Mouse (Mus musculus): Measurements from ENCODE around the gene Mrpl57. TPM values are rescaled to one million over a fixed set of nuclear protein-coding genes. Genes with fewer than 3 reads are reported as not detected.
"Not testable (repeated sequence)": the region's sequence is repeated elsewhere in the genome, so short reads cannot be mapped to it uniquely, and the experiment has no call there.

Mrpl57 gene
- polyA plus RNA-seq, 1 experiment from 2014 or later: 139 TPM

GRCm38 (mm10) chr14:57850330-57850729 lies 24.3 kb downstream of the Mrpl57 start:
- Histone ChIP-seq H3K4me3 (ENCODE audit: low read depth, low read length) (no peak overlapping the region), H3K9ac (ENCODE audit: low read depth, low read length) (no peak overlapping the region), H3K27me3 (ENCODE audit: control insufficient read depth, insufficient read depth, low read depth, low read length) (no peaks in the 10 kb centered on the region), H3K27ac (ENCODE audit: low read length) (no peak overlapping the region), H3K4me2 (ENCODE audit: low read length) (no peak overlapping the region), H3K9me3 (replicated peaks; ENCODE audit: control insufficient read depth, low read length, poor library complexity, severe bottlenecking) (no peaks in the 10 kb centered on the region), H3K36me3 (ENCODE audit: control insufficient read depth, insufficient read depth, low read length) (peaks cover 4% of the 10 kb centered on the region; the same call in 1 of the 2 replicates), H3K4me1 (ENCODE audit: control insufficient read depth, insufficient read depth, low read length) (no peaks in the 10 kb centered on the region)
- ATAC-seq: no peak
- WGBS: 89% methylated on average over 3 of the region's 3 CpGs

DNA sequence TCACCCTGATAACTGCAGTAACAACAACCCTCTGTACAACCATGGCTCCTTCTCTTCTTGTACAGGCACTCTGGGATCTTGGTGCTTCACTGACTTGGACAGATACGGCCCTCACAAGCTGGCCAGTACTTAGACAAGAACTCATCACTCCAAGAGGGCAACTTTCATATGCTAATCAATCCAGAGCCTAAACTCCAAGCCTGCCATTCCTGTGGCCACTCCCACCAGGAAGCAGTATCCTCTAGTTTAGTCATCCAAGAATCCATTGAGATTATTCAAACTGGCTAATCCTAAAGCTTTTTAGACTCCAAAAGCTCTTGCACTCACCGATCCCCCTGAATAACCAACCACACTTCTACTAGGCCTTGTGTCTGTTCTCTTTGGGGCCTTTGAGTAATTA lies 26.9 kb downstream of the Mrpl57 start:
- no peak overlapping the region for H3K4me2 ChIP-seq (ENCODE audit: low read length)
- H3K9ac ChIP-seq (ENCODE audit: low read depth, low read length): no peak overlapping the region
- H3K9me3 ChIP-seq (replicated peaks; ENCODE audit: control insufficient read depth, low read length, poor library complexity, severe bottlenecking): no peaks in the 10 kb centered on the region
- no peak overlapping the region for H3K27ac ChIP-seq (ENCODE audit: low read length)
- 35% methylated on average over 2 of the region's 2 CpGs for WGBS
- no peak for ATAC-seq
- no peak overlapping the region for H3K4me3 ChIP-seq (ENCODE audit: low read depth, low read length)
- H3K4me1 ChIP-seq (ENCODE audit: control insufficient read depth, insufficient read depth, low read length): no peaks in the 10 kb centered on the region
- peaks cover 5% of the 10 kb centered on the region; the same call in 1 of the 2 replicates for H3K36me3 ChIP-seq (ENCODE audit: control insufficient read depth, insufficient read depth, low read length)
- H3K27me3 ChIP-seq (ENCODE audit: control insufficient read depth, insufficient read depth, low read depth, low read length): no peaks in the 10 kb centered on the region

GRCm38 (mm10) chr14:57856037-57856436 lies 30.0 kb downstream of the Mrpl57 start:
- not testable (repeated sequence) for H3K4me3 ChIP-seq (ENCODE audit: low read depth, low read length); H3K27ac ChIP-seq (ENCODE audit: low read length); H3K36me3 ChIP-seq (ENCODE audit: control insufficient read depth, insufficient read depth, low read length); H3K9ac ChIP-seq (ENCODE audit: low read depth, low read length); H3K4me2 ChIP-seq (ENCODE audit: low read length); H3K4me1 ChIP-seq (ENCODE audit: control insufficient read depth, insufficient read depth, low read length); ATAC-seq; H3K9me3 ChIP-seq (replicated peaks; ENCODE audit: control insufficient read depth, low read length, poor library complexity, severe bottlenecking); H3K27me3 ChIP-seq (ENCODE audit: control insufficient read depth, insufficient read depth, low read depth, low read length)

DNA sequence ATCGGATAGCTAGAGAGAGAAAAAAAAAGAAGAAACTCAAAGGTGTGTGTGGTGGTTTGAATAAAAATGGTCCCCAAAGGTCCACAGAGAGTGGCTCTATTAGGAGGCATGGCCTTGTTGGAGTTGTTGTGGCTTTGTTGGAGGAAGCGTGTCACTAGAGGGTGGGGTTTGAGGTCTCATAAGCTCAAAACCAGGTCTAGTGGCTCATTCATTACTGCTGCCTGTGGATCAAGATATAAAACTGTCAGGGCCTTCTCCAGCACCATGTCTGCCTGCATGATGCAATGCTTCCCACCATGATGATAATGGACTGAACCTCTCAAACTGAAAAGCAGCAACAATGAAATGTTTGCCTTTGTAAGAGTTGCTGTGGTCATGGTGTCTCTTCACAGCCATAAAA lies 32.6 kb downstream of the Mrpl57 start:
- Histone ChIP-seq H3K27me3 (ENCODE audit: control insufficient read depth, insufficient read depth, low read depth, low read length) (no peaks in the 10 kb centered on the region), H3K4me2 (ENCODE audit: low read length) (no peak overlapping the region), H3K27ac (ENCODE audit: low read length) (no peak overlapping the region), H3K4me1 (ENCODE audit: control insufficient read depth, insufficient read depth, low read length) (no peaks in the 10 kb centered on the region), H3K9ac (ENCODE audit: low read depth, low read length) (no peak overlapping the region), H3K4me3 (ENCODE audit: low read depth, low read length) (no peak overlapping the region), H3K9me3 (replicated peaks; ENCODE audit: control insufficient read depth, low read length, poor library complexity, severe bottlenecking) (no peaks in the 10 kb centered on the region), H3K36me3 (ENCODE audit: control insufficient read depth, insufficient read depth, low read length) (peaks cover 5% of the 10 kb centered on the region; the same call in 1 of the 2 replicates)
- no peak for ATAC-seq
- 90% methylated on average over 2 of the region's 2 CpGs for WGBS

GRCm38 (mm10) chr14:57859520-57859919 lies 33.5 kb downstream of the Mrpl57 start:
- H3K9ac ChIP-seq (ENCODE audit: low read depth, low read length): no peak overlapping the region
- peaks cover 6% of the 10 kb centered on the region for H3K36me3 ChIP-seq (ENCODE audit: control insufficient read depth, insufficient read depth, low read length)
- H3K9me3 ChIP-seq (replicated peaks; ENCODE audit: control insufficient read depth, low read length, poor library complexity, severe bottlenecking): no peaks in the 10 kb centered on the region
- H3K27me3 ChIP-seq (ENCODE audit: control insufficient read depth, insufficient read depth, low read depth, low read length): no peaks in the 10 kb centered on the region
- no peak overlapping the region for H3K4me2 ChIP-seq (ENCODE audit: low read length)
- H3K4me1 ChIP-seq (ENCODE audit: control insufficient read depth, insufficient read depth, low read length): no peaks in the 10 kb centered on the region
- no peak overlapping the region for H3K4me3 ChIP-seq (ENCODE audit: low read depth, low read length)
- no peak overlapping the region for H3K27ac ChIP-seq (ENCODE audit: low read length)
- no peak for ATAC-seq

- Histone ChIP-seq H3K9me3 (replicated peaks; ENCODE audit: control insufficient read depth, low read length, poor library complexity, severe bottlenecking) (no peaks in the 10 kb centered on the region), H3K9ac (ENCODE audit: low read depth, low read length) (no peak overlapping the region), H3K36me3 (ENCODE audit: control insufficient read depth, insufficient read depth, low read length) (peaks cover 17% of the 10 kb centered on the region), H3K4me2 (ENCODE audit: low read length) (no peak overlapping the region), H3K27me3 (ENCODE audit: control insufficient read depth, insufficient read depth, low read depth, low read length) (no peaks in the 10 kb centered on the region), H3K27ac (ENCODE audit: low read length) (no peak overlapping the region), H3K4me3 (ENCODE audit: low read depth, low read length) (no peak overlapping the region), H3K4me1 (ENCODE audit: control insufficient read depth, insufficient read depth, low read length) (no peaks in the 10 kb centered on the region)
- 89% methylated on average over 4 of the region's 4 CpGs for WGBS
- ATAC-seq: no peak
These were observed 36.0 kb downstream of the Mrpl57 start for GRCm38 (mm10) chr14:57861987-57862412.

GRCm38 (mm10) chr14:57863129-57863528 lies 37.1 kb downstream of the Mrpl57 start:
- ATAC-seq: no peak
- Histone ChIP-seq H3K9ac (ENCODE audit: low read depth, low read length) (no peak overlapping the region), H3K4me2 (ENCODE audit: low read length) (no peak overlapping the region), H3K36me3 (ENCODE audit: control insufficient read depth, insufficient read depth, low read length) (peaks cover 17% of the 10 kb centered on the region), H3K4me1 (ENCODE audit: control insufficient read depth, insufficient read depth, low read length) (no peaks in the 10 kb centered on the region), H3K27ac (ENCODE audit: low read length) (no peak overlapping the region), H3K9me3 (replicated peaks; ENCODE audit: control insufficient read depth, low read length, poor library complexity, severe bottlenecking) (no peaks in the 10 kb centered on the region), H3K27me3 (ENCODE audit: control insufficient read depth, insufficient read depth, low read depth, low read length) (no peaks in the 10 kb centered on the region), H3K4me3 (ENCODE audit: low read depth, low read length) (no peak overlapping the region)
- 93% methylated on average over 2 of the region's 2 CpGs for WGBS

- Histone ChIP-seq H3K27me3 (ENCODE audit: control insufficient read depth, insufficient read depth, low read depth, low read length) (no peaks in the 10 kb centered on the region), H3K4me1 (ENCODE audit: control insufficient read depth, insufficient read depth, low read length) (no peaks in the 10 kb centered on the region), H3K27ac (ENCODE audit: low read length) (no peak overlapping the region), H3K9me3 (replicated peaks; ENCODE audit: control insufficient read depth, low read length, poor library complexity, severe bottlenecking) (no peaks in the 10 kb centered on the region), H3K4me2 (ENCODE audit: low read length) (no peak overlapping the region), H3K36me3 (ENCODE audit: control insufficient read depth, insufficient read depth, low read length) (peaks cover 17% of the 10 kb centered on the region), H3K9ac (ENCODE audit: low read depth, low read length) (no peak overlapping the region), H3K4me3 (ENCODE audit: low read depth, low read length) (no peak overlapping the region)
- 91% methylated on average over 3 of the region's 3 CpGs for WGBS
- ATAC-seq: no peak
These were observed 39.2 kb downstream of the Mrpl57 start for GRCm38 (mm10) chr14:57865256-57865655.

- H3K4me2 ChIP-seq (ENCODE audit: low read length): no peak overlapping the region
- no peak overlapping the region for H3K9ac ChIP-seq (ENCODE audit: low read depth, low read length)
- WGBS: 94% methylated on average over 3 of the region's 3 CpGs
- no peak overlapping the region for H3K27ac ChIP-seq (ENCODE audit: low read length)
- H3K4me3 ChIP-seq (ENCODE audit: low read depth, low read length): no peak overlapping the region
- peaks cover 19% of the 10 kb centered on the region for H3K36me3 ChIP-seq (ENCODE audit: control insufficient read depth, insufficient read depth, low read length)
- H3K27me3 ChIP-seq (ENCODE audit: control insufficient read depth, insufficient read depth, low read depth, low read length): no peaks in the 10 kb centered on the region
- H3K4me1 ChIP-seq (ENCODE audit: control insufficient read depth, insufficient read depth, low read length): no peaks in the 10 kb centered on the region
- H3K9me3 ChIP-seq (replicated peaks; ENCODE audit: control insufficient read depth, low read length, poor library complexity, severe bottlenecking): no peaks in the 10 kb centered on the region
- ATAC-seq: no peak
These were observed 40.7 kb downstream of the Mrpl57 start for GRCm38 (mm10) chr14:57866676-57867276.
